Mouse (Mus musculus): ENCODE results near the gene Elane. TPM values are rescaled to one million over a fixed set of nuclear protein-coding genes. Genes with fewer than 3 reads are reported as not detected.

The Elane gene
- polyA plus RNA-seq, 1 experiment from 2014 or later = not detected

DNA sequence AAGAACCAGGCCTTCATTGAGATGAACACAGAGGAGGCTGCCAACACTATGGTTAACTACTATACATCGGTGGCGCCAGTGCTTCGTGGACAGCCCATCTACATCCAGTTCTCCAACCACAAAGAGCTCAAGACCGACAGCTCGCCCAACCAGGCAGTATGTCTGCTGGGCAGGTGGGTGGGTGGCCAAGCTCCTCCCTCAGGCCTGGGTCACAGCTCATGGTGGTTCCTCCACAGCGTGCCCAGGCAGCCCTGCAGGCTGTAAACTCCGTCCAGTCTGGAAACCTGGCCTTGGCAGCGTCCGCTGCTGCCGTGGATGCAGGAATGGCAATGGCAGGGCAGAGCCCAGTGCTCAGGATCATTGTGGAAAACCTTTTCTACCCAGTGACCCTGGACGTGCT lies 26.9 kb upstream of the Elane start:
- no peak overlapping the region for H3K4me2 ChIP-seq
- no peaks in the 10 kb centered on the region for H3K27me3 ChIP-seq
- H3K9ac ChIP-seq = no peak overlapping the region
- no peak for ATAC-seq (ENCODE audit: low FRiP score, low read depth)
- H3K36me3 ChIP-seq = peaks cover 47% of the 10 kb centered on the region
- no peak overlapping the region for H3K4me3 ChIP-seq
- no peaks in the 10 kb centered on the region for H3K9me3 ChIP-seq
- H3K4me1 ChIP-seq (replicated peaks) = peaks cover 45% of the 10 kb centered on the region
- WGBS = 82% methylated on average over 11 of the region's 11 CpGs
- H3K27ac ChIP-seq (replicated peaks) = no peak overlapping the region

DNA sequence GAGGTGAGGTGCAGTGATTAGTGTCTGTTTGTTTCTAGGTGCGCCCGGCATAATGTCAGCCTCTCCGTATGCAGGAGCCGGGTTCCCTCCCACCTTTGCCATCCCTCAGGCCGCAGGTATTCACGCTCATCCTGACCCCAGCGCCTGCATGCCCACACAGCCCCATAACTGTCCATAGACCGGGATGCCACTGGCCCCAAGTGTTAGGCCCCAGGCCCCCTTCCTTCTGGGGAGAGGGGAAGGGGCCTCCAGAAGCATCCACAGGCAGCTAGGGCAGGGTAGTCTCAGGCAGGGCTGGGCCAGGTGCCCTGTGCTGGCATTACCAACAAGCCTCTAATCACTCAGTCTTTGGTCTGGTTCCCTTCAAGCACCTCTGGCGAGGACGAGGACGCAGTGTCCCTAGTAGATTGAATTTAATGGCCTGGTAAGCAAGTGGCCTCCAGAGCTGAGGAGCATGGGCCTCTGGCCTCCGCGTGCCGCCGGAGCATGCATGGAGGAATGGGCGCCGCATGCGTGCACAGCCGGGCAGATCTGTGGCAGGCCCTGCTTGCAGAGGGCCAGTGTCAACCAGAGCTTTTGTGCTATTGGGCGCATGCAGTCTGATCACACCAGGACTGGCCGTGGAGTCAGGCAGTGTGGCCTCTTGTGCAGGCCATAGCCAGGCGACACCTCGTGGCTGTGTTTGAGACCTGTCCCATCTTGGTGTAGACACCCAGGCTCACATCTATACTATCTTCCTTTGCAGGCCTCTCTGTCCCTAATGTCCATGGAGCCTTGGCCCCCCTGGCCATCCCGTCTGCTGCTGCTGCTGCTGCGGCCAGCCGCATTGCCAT lies 25.8 kb upstream of the Elane start:
- Histone ChIP-seq H3K9me3 (no peaks in the 10 kb centered on the region), H3K4me2 (no peak overlapping the region), H3K4me3 (no peak overlapping the region), H3K27ac (replicated peaks) (no peak overlapping the region), H3K27me3 (no peaks in the 10 kb centered on the region), H3K9ac (no peak overlapping the region), H3K36me3 (peaks cover 56% of the 10 kb centered on the region), H3K4me1 (replicated peaks) (peaks cover 53% of the 10 kb centered on the region)
- no peak for ATAC-seq (ENCODE audit: low FRiP score, low read depth)
- 91% methylated on average over 26 of the region's 26 CpGs for WGBS

DNA sequence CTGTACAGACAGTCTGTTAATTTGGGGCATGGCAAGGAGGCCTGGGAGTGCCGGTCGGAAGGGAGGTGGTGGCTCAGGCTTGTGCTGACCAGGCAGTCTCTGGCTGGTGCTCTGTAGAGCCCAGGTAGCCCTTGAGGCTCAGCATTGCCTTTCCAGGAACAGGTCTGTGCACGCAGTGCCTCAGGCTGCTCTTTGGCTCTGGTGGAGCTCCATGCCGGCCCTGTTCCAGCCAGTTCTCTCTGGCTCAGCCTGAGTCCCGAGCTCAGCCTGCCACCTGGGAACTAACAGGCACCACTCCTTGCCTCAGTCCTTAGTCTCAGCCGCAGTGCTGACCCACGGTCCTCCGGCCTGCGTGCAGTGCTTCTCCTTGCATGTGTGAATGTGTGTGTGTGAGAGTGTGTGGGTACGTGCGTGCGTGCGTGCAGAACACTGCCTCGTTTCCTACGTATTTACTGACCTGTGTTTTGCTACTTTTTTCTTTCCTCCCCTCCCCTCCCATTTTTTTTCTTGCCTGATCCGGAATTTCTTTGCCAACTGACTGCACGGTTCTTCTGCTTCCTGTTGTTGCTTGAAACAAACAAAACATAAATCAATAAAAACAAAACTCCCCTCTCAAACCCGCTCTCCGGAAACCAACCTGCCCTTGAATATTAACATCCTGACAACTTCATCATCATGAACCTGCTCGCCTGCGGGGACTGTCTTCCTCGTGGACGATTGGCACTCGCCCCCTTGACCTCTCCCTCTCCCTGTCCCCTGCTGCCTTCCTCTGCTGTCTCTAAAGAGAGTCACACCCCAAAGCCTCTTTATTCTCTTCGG lies 24.6 kb upstream of the Elane start:
- 76% methylated on average over 25 of the region's 25 CpGs for WGBS
- no peak overlapping the region for H3K9ac ChIP-seq
- peaks cover 67% of the 10 kb centered on the region for H3K36me3 ChIP-seq
- no peaks in the 10 kb centered on the region for H3K27me3 ChIP-seq
- ATAC-seq (ENCODE audit: low FRiP score, low read depth) = no peak
- no peaks in the 10 kb centered on the region for H3K9me3 ChIP-seq
- no peak overlapping the region for H3K4me2 ChIP-seq
- H3K4me3 ChIP-seq = no peak overlapping the region
- peaks cover 49% of the 10 kb centered on the region for H3K4me1 ChIP-seq (replicated peaks)
- no peak overlapping the region for H3K27ac ChIP-seq (replicated peaks)

DNA sequence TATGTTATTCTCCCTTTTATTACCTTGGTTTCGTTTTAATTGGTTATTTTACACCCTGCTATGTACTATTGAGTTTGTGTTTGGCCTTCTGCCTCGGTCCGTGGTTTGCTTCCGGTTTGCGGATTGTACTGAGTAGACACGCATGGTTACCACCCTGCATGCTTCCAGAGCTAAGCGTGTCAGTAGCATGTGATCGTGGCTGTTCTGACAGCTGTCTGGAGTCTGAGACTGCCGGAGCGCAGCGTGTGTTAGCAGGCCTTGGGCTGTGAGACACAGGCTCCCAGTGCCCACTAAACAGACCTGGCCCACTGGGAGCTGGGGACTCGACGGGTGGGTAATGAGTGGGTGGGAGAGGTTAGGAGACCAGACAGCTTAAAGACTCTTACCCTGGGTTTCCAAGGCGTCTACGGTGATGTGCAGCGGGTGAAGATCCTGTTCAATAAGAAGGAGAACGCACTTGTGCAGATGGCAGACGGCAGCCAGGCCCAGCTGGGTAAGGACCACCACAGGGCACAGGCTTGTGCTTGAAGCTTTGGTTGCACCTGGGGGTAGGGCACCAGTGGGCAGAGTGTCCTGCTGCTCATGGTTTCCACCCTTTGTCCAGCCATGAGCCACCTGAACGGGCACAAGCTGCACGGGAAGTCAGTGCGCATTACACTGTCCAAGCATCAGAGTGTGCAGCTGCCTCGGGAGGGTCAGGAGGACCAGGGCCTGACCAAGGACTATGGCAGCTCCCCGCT lies 23.8 kb upstream of the Elane start:
- ATAC-seq (ENCODE audit: low FRiP score, low read depth) = no peak
- Histone ChIP-seq H3K9me3 (no peaks in the 10 kb centered on the region), H3K4me3 (no peak overlapping the region), H3K4me2 (no peak overlapping the region), H3K9ac (no peak overlapping the region), H3K27me3 (no peaks in the 10 kb centered on the region), H3K36me3 (peaks cover 75% of the 10 kb centered on the region), H3K27ac (replicated peaks) (peak overlapping the region; percentile 19; the same call in 1 of the 2 replicates), H3K4me1 (replicated peaks) (peaks cover 43% of the 10 kb centered on the region)
- WGBS = 75% methylated on average over 23 of the region's 23 CpGs

DNA sequence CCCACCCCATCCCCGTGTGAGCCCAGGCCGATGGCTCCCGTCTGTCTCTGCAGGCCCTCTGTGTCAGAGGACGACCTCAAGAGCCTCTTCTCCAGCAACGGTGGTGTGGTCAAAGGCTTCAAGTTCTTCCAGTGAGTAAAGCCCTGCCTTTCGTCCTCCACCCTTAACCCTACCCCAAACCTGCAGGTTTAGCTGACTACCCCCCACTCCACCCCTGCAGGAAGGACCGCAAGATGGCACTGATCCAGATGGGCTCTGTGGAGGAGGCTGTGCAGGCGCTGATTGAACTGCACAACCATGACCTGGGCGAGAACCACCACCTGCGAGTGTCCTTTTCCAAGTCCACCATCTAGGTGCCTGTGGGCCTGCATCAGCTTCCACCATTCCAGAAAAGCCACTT lies 23.1 kb upstream of the Elane start:
- peaks cover 40% of the 10 kb centered on the region for H3K4me1 ChIP-seq (replicated peaks)
- H3K36me3 ChIP-seq = peaks cover 75% of the 10 kb centered on the region
- no peaks in the 10 kb centered on the region for H3K27me3 ChIP-seq
- no peak overlapping the region for H3K4me3 ChIP-seq
- ATAC-seq (ENCODE audit: low FRiP score, low read depth) = no peak
- H3K9ac ChIP-seq = no peak overlapping the region
- 73% methylated on average over 10 of the region's 10 CpGs for WGBS
- no peak overlapping the region for H3K4me2 ChIP-seq
- no peak overlapping the region for H3K27ac ChIP-seq (replicated peaks)
- H3K9me3 ChIP-seq = no peaks in the 10 kb centered on the region

DNA sequence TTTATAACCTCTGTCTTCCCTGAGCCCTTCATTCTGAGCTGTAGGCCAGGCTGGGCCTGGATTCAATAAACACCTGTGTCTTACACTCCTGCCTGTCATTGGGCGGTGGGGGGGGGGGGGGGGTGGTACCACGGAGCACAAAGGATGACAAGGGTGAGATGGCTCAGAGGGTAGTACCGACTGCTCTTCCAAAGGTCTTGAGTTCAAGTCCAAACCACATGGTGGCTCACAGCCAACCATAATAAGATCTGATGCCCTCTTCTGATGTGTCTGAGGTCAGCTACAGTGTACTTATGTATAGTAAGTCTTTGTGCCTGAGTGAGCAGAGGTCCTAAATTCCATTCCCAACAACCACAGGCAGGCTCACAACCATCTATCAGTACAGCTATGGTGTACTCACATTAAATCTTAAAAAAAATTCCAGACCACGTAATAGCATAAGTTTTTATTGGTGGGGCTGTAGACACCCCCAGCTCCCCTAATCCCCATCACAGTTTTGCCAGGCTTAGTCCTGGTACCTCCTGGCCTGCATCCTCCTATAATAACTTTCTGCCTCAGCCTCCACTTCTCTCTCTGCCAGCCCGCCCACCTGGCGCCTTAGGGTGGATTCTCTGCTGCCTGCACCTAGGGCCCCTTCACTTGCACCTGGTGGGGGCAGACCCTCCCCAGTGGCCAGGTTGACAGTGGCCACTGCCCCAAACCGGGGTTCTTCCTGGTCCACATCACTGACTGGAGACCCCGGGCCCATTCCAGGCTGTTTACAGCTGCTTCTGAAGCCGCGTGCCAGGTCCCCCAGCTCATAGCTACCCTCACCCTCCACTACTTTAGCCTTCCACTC lies 21.5 kb upstream of the Elane start:
- no peak overlapping the region for H3K9ac ChIP-seq

DNA sequence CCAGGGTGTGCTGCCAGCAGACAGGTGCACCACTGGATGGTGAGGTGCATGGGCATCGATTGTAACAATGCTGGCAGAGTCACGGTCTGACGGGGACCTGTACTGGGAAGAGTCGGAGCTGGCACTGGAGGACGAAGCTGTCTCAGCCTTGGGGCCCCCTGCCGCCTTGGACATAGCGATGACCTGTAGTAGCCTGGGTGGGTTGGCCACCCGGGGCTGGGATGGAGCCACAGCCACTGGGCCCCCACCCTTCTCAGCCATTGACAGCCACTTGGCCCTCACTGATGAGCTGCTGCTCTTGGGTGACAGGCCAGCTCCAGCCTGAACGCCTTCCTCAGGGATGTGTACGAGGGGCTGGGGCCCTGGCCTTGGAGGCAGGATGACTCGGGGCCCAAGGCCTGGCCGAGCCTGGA lies 20.9 kb upstream of the Elane start:
- peak overlapping the region; percentile 41 for H3K27ac ChIP-seq (replicated peaks)
- H3K4me3 ChIP-seq = no peak overlapping the region
- H3K9me3 ChIP-seq = no peaks in the 10 kb centered on the region
- H3K27me3 ChIP-seq = no peaks in the 10 kb centered on the region
- 57% methylated on average over 12 of the region's 12 CpGs for WGBS
- H3K4me1 ChIP-seq (replicated peaks) = peaks cover 34% of the 10 kb centered on the region
- no peak overlapping the region for H3K4me2 ChIP-seq
- no peak overlapping the region for H3K9ac ChIP-seq
- no peak for ATAC-seq (ENCODE audit: low FRiP score, low read depth)
- peaks cover 65% of the 10 kb centered on the region for H3K36me3 ChIP-seq

More for the DNA sequence above, 21.5 kb upstream of the Elane start:
- 55% methylated on average over 10 of the region's 10 CpGs for WGBS
- Histone ChIP-seq H3K4me2 (no peak overlapping the region), H3K36me3 (peaks cover 71% of the 10 kb centered on the region), H3K27me3 (no peaks in the 10 kb centered on the region), H3K4me3 (no peak overlapping the region), H3K4me1 (replicated peaks) (peaks cover 33% of the 10 kb centered on the region), H3K9me3 (no peaks in the 10 kb centered on the region), H3K27ac (replicated peaks) (peak overlapping the region; percentile 41)
- ATAC-seq (ENCODE audit: low FRiP score, low read depth) = no peak

DNA sequence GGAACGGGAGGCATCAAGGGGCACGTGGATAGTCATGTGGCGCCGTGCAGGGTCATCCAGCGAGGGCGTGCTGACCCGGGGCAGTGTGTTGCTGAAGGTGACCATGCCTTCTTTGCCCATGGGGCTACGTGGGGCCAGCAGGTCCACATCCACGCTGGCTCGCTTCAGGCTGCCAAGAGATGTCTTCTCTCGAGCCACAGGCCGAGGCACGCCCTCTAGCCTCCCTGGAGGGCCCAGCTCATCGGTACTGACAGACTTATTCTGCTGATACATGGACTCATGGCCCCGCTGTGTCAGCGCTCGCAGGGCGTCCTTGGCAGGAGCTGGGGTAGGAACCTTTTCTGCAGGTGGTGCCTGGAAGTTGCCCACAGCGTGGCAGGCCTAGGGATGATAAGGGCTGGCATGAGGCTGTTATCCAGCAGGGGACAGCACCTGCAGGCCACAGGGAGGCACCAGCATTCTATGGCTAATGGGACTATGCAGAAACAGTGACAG lies 20.2 kb upstream of the Elane start:
- Histone ChIP-seq H3K9me3 (no peaks in the 10 kb centered on the region), H3K36me3 (peaks cover 58% of the 10 kb centered on the region), H3K27ac (replicated peaks) (peak overlapping the region; percentile 41; the same call in 1 of the 2 replicates), H3K27me3 (no peaks in the 10 kb centered on the region), H3K4me1 (replicated peaks) (peaks cover 38% of the 10 kb centered on the region), H3K4me2 (no peak overlapping the region), H3K9ac (no peak overlapping the region), H3K4me3 (no peak overlapping the region)
- WGBS = 69% methylated on average over 19 of the region's 19 CpGs
- no peak for ATAC-seq (ENCODE audit: low FRiP score, low read depth)

DNA sequence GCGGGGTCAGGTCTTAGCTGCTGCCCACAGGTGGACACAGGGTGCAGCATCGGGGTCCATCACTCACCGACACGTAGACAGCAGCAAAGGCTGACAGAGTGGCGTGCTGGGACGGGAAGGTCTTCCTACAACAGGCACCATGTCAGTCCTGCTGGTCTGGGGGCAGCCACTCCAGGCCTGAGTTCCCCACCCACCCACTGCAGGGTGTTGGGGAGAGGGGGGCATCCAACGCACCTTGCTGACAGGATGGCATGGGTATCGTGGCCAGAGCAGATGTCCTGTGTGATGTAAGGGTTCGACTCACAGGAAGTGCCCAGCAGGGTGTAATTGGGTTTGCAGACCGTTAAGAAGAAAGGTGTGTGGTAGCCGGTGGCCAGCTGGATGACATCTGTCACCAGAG lies 19.4 kb upstream of the Elane start:
- H3K4me3 ChIP-seq = no peak overlapping the region
- H3K27ac ChIP-seq (replicated peaks) = no peak overlapping the region
- H3K36me3 ChIP-seq = peaks cover 55% of the 10 kb centered on the region
- no peak overlapping the region for H3K4me2 ChIP-seq
- H3K4me1 ChIP-seq (replicated peaks) = peaks cover 42% of the 10 kb centered on the region
- no peaks in the 10 kb centered on the region for H3K9me3 ChIP-seq
- no peak overlapping the region for H3K9ac ChIP-seq
- 72% methylated on average over 11 of the region's 11 CpGs for WGBS
- H3K27me3 ChIP-seq = no peaks in the 10 kb centered on the region
- no peak for ATAC-seq (ENCODE audit: low FRiP score, low read depth)

DNA sequence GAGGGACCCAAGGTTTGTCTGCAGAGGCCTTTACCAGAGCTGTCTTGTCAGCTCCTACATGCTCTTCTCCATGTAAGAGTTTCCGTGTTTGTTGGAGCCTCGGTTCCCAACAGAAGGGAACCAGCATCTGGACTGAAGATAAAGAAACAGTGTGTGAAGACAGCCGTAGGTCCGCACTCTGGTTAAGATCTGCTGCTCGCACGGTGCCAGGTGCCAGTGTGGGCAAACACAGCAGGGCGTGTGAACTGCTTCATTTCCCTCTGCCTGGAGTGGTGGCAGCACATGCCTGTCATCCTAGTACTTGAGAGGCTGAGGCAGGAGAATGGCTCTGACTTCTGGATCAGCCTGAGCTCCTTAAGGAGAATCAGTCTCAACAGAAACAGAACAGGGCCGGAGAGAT lies 14.2 kb upstream of the Elane start:
- Histone ChIP-seq H3K4me1 (replicated peaks) (peaks cover 48% of the 10 kb centered on the region), H3K9me3 (no peaks in the 10 kb centered on the region), H3K27me3 (no peaks in the 10 kb centered on the region), H3K4me3 (peak overlapping the region; percentile 67), H3K36me3 (peaks cover 11% of the 10 kb centered on the region; the same call in 1 of the 2 replicates), H3K9ac (no peak overlapping the region), H3K27ac (replicated peaks) (no peak overlapping the region), H3K4me2 (peak overlapping the region; percentile 74)
- no peak for ATAC-seq (ENCODE audit: low FRiP score, low read depth)
- 88% methylated on average over 8 of the region's 8 CpGs for WGBS

DNA sequence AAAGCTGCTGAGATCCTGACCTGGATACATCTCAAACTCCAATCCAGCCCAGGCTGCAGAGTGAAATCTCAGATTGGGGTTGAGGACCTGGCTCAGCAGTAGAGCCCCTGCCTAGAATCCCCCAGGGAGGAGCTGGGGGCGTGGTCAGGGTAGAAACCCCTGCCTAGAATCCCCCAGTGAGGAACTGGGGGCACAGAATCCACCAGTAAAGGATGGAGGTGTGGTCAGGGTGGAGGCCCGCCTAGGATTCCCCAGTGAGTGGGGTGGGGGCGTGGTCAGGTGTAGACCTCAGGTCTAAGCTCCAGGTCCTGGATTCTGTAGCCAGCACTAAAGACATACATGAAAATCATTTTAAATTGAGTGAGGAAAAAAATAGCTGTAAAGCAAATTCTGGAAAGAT lies 13.2 kb upstream of the Elane start:
- Histone ChIP-seq H3K27ac (replicated peaks) (peak overlapping the region; percentile 96), H3K9me3 (no peaks in the 10 kb centered on the region), H3K27me3 (no peaks in the 10 kb centered on the region), H3K36me3 (peaks cover 7% of the 10 kb centered on the region; the same call in 1 of the 2 replicates), H3K4me1 (replicated peaks) (peaks cover 42% of the 10 kb centered on the region), H3K9ac (peak overlapping the region; percentile 91), H3K4me2 (peak overlapping the region; percentile 74), H3K4me3 (peak overlapping the region; percentile 67)
- no peak for ATAC-seq (ENCODE audit: low FRiP score, low read depth)
- 42% methylated on average over 3 of the region's 3 CpGs for WGBS

Measured in hindbrain, embryonic 15.5 days (tissue).